Mouse (Mus musculus): Measurements from ENCODE around the gene Mllt3. TPM values are rescaled to one million over a fixed set of nuclear protein-coding genes. Genes with fewer than 3 reads are reported as not detected.

The Mllt3 gene
- total RNA-seq, 2 experiments from 2014 or later, result 54.6 to 58.7 TPM

DNA sequence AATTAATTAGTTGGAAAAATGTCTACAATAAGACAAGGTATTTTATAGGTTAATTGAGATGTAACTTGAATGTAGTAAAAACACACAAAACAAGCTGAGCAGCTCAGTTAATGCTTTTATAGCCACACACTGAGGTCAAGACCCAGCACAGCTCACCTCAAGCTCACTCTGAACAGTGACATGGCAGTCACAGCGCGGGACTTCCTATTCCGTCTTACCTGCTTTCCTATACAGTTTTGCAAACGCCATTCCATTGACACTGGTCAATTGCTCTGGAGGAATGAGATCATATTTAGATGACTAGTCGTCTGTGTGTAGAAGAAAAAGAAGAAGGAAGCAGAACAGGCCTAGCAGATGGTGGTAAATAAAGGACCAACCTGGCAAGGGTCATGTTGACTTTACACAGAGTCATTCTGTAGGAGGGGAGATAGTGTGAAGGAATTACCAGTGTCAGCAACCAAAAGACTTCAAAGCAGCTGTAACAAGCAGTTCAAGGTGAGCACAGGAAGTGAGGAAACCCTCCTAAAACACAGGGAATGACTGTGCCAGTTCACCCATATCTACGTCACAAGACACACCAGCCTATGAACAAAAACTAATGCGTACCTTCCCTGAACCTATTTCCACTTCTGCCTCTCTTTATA is 217.6 kb downstream of the Mllt3 start:
- Histone ChIP-seq H3K27ac (no peak overlapping the region), H3K4me3 (no peak overlapping the region)
- TF ChIP-seq CTCF (conservative IDR thresholded peaks at IDR 0.05), result no peak
- DNase-seq (ENCODE audit: low spot score in 2 of 2), result no peak

DNA sequence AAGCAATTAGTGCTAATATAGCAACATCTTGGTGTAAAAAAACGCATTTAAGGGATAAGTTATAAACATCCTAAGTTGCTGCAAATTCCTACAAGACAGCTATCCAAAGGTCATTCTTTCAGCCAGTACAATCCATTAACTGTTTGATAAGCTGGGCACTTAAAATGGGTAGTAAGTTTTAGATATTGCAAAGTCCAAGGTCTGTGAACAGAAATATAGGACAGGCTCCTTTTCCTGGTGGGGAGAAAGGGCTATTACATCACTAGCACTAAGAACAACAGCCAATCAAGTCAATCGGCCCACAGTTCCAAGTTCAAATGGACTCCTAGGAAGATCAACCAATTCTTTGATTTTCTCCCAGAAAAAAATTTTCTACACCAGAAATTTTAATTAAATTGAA is 221.3 kb downstream of the Mllt3 start:
- Histone ChIP-seq H3K27ac (no peak overlapping the region), H3K4me3 (no peak overlapping the region)
- DNase-seq (ENCODE audit: low spot score in 2 of 2), result no peak
- TF ChIP-seq CTCF (conservative IDR thresholded peaks at IDR 0.05), result no peak

DNA sequence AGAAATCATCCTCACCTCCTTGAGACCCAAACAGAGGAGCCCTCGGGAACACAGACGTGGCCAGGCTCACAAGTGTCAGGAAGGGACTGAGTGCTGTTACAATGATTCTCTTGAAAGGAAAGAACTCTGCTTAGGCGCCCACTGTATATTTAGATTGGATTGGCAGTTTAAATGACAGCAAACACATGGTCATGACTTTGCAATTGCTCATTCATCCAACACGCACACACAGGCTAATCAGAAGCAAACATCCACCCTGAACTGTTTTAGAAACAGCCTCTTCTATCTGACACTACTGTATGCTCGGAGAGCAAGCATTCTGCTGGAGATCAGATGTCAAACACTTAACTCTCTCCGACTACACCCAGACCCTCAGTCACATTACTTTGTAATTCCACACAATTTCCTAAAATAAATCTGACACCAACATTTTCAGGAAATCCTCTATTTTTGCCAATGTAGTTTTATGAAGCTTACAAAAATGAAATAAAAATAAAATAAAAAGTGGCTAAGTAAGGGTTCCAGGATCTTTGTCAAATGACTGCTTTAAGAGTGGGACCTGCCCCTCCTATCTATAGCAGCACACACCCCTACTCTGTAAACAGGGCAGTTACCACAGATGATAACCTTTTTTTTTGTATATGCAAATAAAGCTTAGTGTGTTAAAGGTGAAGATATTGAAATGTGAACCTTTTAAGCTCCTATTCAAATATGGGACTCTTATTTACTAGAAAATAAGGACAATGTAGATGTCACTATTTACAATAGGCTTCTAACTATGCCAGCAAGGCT is 226.8 kb downstream of the Mllt3 start:
- no peak for DNase-seq (ENCODE audit: low spot score in 2 of 2)
- no peak for TF ChIP-seq CTCF (conservative IDR thresholded peaks at IDR 0.05)
- Histone ChIP-seq H3K27ac (no peak overlapping the region), H3K4me3 (no peak overlapping the region)

GRCm38 (mm10) chr4:87804576-87804975 is 228.6 kb downstream of the Mllt3 start:
- no peak for TF ChIP-seq CTCF (conservative IDR thresholded peaks at IDR 0.05)
- Histone ChIP-seq H3K27ac (no peak overlapping the region), H3K4me3 (no peak overlapping the region)
- no peak for DNase-seq (ENCODE audit: low spot score in 2 of 2)

GRCm38 (mm10) chr4:87803313-87803712 is 229.9 kb downstream of the Mllt3 start:
- Histone ChIP-seq H3K4me3 (no peak overlapping the region), H3K27ac (no peak overlapping the region)
- no peak for TF ChIP-seq CTCF (conservative IDR thresholded peaks at IDR 0.05)
- DNase-seq (ENCODE audit: low spot score in 2 of 2), result peak; percentile 23 to 35

DNA sequence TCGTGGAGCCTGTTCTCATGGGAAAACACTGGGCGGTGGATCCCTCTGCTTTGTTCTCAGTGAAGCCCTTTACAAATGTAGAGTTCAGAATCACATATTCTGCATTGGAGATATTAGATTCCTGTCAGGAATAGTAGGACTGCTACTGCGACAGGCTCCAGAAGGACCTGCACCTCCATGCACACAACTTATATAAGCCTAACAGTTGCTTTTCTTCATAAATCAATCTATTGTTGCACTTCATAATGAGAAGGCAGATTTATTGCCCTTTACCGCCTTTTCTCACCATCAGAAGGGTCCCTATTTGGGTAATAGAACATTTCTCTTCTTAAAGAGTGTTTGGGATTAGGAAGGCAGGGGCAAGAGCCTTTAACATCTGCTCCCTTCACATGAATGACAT is 231.0 kb downstream of the Mllt3 start:
- Histone ChIP-seq H3K27ac (no peak overlapping the region), H3K4me3 (no peak overlapping the region)
- no peak for DNase-seq (ENCODE audit: low spot score in 2 of 2)
- no peak for TF ChIP-seq CTCF (conservative IDR thresholded peaks at IDR 0.05)

GRCm38 (mm10) chr4:87801332-87801731 is 231.8 kb downstream of the Mllt3 start:
- Histone ChIP-seq H3K4me3 (no peak overlapping the region), H3K27ac (no peak overlapping the region)
- no peak for TF ChIP-seq CTCF (conservative IDR thresholded peaks at IDR 0.05)
- DNase-seq (ENCODE audit: low spot score in 2 of 2), result no peak

DNA sequence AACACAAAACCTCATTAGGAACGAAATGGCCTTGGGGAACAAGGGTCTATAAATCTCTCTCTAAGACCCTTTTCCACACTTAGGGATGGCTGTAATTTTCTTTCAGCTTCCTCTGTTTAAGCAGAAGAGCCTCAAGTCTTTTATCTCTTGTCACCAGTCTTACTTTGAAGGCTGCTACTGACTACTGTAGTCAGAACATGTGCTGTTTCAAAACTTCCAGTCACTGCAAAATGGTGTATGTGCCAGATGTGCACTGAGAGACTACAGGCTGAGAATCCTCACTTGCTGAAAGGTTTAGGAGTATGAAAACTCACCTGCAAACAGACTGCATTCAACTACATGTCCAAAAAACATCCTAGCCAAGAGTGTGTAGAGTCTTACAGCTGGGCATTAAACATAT is 232.9 kb downstream of the Mllt3 start:
- DNase-seq (ENCODE audit: low spot score in 2 of 2), result no peak
- Histone ChIP-seq H3K27ac (no peak overlapping the region), H3K4me3 (no peak overlapping the region)
- no peak for TF ChIP-seq CTCF (conservative IDR thresholded peaks at IDR 0.05)

- DNase-seq (ENCODE audit: low spot score in 2 of 2), result no peak
- no peak overlapping the region for H3K4me3 ChIP-seq
- no peak for TF ChIP-seq CTCF (conservative IDR thresholded peaks at IDR 0.05)
- H3K27ac ChIP-seq, result no peak overlapping the region
Observed at GRCm38 (mm10) chr4:87799418-87799817, 233.7 kb downstream of the Mllt3 start.

GRCm38 (mm10) chr4:87795261-87795660 is 237.9 kb downstream of the Mllt3 start:
- DNase-seq (ENCODE audit: low spot score in 2 of 2), result no peak
- TF ChIP-seq CTCF (conservative IDR thresholded peaks at IDR 0.05), result no peak
- Histone ChIP-seq H3K27ac (no peak overlapping the region), H3K4me3 (no peak overlapping the region)

DNA sequence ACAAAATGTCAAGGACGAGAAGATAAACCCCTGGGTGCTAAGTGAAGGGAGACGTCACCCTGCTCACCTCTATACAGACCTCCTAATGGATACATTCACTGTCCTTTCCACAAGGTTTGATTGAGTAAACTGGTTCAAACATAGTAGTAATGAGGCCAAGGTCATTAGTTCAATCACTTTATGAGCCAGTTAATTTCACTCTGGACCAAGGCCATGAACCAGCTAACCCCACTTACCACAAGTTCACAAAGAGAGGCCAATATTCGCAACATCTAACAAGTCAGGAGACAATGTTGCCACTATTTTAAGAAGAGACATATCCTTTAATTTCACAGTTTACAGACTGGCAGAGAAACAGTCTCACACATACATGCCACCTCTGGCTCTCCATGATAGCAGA is 238.9 kb downstream of the Mllt3 start:
- no peak for DNase-seq (ENCODE audit: low spot score in 2 of 2)
- no peak overlapping the region for H3K4me3 ChIP-seq
- H3K27ac ChIP-seq, result no peak overlapping the region
- TF ChIP-seq CTCF (conservative IDR thresholded peaks at IDR 0.05), result no peak

DNA sequence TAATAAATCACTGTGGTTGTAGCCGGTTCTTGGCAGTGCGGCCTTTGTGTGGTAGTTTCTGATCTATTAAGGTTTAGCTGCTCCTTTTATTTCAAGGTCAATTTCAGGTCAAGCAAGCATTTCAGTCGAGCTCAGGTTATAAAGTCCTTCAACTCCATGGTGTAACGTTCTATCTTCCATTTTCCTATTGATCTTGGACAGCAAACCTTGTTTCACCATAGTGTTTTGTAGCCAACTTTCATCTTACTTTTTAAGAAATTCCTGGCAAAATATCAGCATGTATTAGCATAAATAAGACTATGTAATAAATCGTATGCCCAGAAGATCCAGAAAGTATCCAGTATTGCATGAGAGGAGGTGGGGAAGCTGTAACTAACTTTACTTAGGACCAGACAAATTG is 240.7 kb downstream of the Mllt3 start:
- H3K4me3 ChIP-seq, result no peak overlapping the region
- TF ChIP-seq CTCF (conservative IDR thresholded peaks at IDR 0.05), result no peak
- H3K27ac ChIP-seq, result no peak overlapping the region
- DNase-seq (ENCODE audit: low spot score in 2 of 2), result no peak

DNA sequence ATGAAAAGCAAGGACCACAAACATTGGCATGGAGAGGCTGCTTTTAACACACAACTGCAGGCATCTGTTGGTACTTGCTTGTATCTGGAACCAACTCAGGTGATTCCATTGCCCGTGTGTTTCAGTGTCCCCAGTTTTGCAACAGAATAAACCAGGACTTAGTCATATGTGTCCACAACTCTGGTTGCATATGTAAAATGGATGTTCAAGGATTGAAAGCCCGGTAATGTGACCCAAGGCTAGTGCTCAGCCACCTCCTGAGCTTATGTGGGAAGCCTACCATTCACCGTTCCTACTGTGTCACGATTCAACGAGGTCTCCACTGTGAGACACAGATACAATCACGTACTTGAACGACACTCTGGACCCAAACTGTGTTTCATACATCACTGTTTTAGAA is 243.7 kb downstream of the Mllt3 start:
- no peak for TF ChIP-seq CTCF (conservative IDR thresholded peaks at IDR 0.05)
- Histone ChIP-seq H3K27ac (no peak overlapping the region), H3K4me3 (no peak overlapping the region)
- no peak for DNase-seq (ENCODE audit: low spot score in 2 of 2)

DNA sequence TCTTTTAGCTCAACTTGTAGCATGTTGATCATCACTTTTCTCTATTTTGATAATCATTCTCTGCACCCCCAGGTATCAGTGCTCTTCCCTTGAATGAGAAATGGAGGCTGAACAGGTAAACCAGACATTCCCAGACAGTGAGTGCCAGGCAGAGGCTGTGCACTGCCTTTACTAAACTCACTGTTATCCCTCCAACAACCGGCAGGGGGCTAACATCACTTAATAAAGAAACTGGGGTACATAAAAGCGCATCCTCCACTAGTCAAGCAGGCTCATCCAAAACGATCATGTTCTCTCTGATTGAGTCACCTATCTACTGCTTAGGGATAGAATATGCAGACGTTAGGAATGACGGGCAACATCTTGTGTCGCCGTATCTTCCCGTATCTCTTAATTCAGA is 244.5 kb downstream of the Mllt3 start:
- Histone ChIP-seq H3K4me3 (no peak overlapping the region), H3K27ac (no peak overlapping the region)
- peak; percentile 83 for TF ChIP-seq CTCF (conservative IDR thresholded peaks at IDR 0.05)
- DNase-seq (ENCODE audit: low spot score in 2 of 2), result peak in 1 of 2 experiments; percentile 47

Data from layer of hippocampus, adult 2 months (tissue).